Mouse (Mus musculus): Measurements from ENCODE around the gene Arl1.

- no peak for TF ChIP-seq HCFC1 (IDR thresholded peaks at IDR 0.05; ENCODE audit: borderline replicate concordance, insufficient read depth, low read length)
- TF ChIP-seq CHD2 (IDR thresholded peaks at IDR 0.05; ENCODE audit: low read depth, low read length): no peak
- no peak for TF ChIP-seq ZNF384 (IDR thresholded peaks at IDR 0.05; ENCODE audit: low read depth, low read length)
- no peak for TF ChIP-seq MAFK (IDR thresholded peaks at IDR 0.05; ENCODE audit: insufficient read depth, low read depth, low read length)
- TF ChIP-seq ZC3H11A (IDR thresholded peaks at IDR 0.05; ENCODE audit: borderline replicate concordance, low read depth, low read length): no peak
These were observed 29.7 kb upstream of the Arl1 start for GRCm38 (mm10) chr10:88700938-88701337.
